Mouse (Mus musculus) C2C12 (cell line): ENCODE results near the gene Med13l.

Experiments
- CTCF ChIP-seq: IDR thresholded peaks from one replicate; pipeline ENCODE4 v1.5.1; 2011; ENCODE audit not compliant: control insufficient read depth, insufficient read depth, insufficient read length
- MAX ChIP-seq: IDR thresholded peaks from one replicate; pipeline ENCODE4 v1.6.1; 2011; ENCODE audit warnings: mild to moderate bottlenecking, control low read depth
- USF1 ChIP-seq: IDR thresholded peaks from one replicate; pipeline ENCODE4 v1.6.1; 2011; ENCODE audit warnings: low read depth, mild to moderate bottlenecking, control low read depth, moderate library complexity

DNA sequence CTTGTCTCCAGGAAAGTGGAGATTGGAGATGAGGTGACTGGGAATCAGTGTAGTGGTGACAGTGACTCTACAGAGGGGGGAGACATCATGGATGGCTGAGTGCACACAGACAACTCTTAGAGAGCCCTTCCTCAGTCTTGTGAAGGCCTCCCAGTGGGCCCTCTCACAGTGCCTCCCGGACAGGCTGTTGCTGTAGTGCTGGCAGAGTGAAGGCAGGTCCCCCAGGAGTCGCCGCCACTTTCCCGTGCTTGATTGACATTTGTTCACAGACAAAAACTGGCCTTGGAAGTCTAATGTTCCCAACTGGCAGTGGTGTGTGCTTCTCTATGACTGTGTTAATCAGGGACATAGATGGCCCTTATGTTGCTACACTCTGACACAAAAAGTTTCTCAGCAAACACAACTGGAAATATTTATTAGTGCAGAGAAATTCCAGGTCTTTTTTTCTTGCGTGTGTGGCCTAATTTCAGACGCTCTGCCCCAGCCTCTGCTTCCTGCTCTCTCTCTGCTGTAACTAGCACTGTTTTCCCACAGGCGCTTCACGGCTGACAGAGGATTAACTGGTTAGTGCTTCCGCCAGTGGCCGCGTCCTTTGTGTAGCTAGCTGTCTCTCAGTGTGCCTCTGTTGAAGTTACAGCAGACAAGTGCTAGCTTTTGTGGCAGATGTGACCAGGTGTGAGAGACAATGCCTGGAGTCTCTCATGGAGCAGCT lies 75.2 kb downstream of the Med13l start:
- no peak for TF ChIP-seq CTCF
- TF ChIP-seq MAX, result no peak
- no peak for TF ChIP-seq USF1
